Mouse (Mus musculus): ENCODE results near the gene Eif2ak4. TPM values are rescaled to one million over a fixed set of nuclear protein-coding genes. Genes with fewer than 3 reads are reported as not detected.

Gene Eif2ak4
- polyA plus RNA-seq, 1 experiment from 2014 or later, result 6.5 TPM

DNA sequence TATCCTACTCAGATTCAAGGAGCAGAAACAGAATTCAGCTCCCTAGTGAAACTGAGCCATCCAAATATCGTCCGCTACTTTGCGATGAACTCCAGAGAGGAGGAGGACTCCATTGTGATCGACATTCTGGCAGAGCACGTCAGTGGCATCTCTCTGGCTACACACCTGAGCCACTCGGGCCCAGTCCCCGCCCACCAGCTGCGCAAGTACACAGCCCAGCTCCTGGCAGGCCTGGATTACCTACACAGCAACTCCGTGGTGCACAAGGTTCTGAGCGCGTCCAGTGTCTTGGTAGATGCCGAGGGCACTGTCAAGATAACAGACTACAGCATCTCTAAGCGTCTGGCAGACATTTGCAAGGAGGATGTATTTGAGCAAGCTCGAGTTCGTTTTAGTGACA is 33.5 kb downstream of the Eif2ak4 start:
- Histone ChIP-seq H3K9me3 (replicated peaks; ENCODE audit: control insufficient read depth, low read length) (no peaks in the 10 kb centered on the region), H3K4me1 (ENCODE audit: control insufficient read depth, insufficient read depth, low read length) (no peaks in the 10 kb centered on the region), H3K4me3 (ENCODE audit: low read length) (no peak overlapping the region), H3K27me3 (ENCODE audit: control insufficient read depth, insufficient read depth, low read length) (no peaks in the 10 kb centered on the region), H3K27ac (ENCODE audit: low read length) (no peak overlapping the region), H3K4me2 (ENCODE audit: low read depth, low read length) (no peak overlapping the region), H3K36me3 (ENCODE audit: control insufficient read depth, insufficient read depth) (peaks cover 24% of the 10 kb centered on the region), H3K9ac (ENCODE audit: low read length) (no peak overlapping the region)
- 83% methylated on average over 15 of the region's 15 CpGs for WGBS
- ATAC-seq (replicated peaks; ENCODE audit: extremely low read depth, insufficient read depth, low FRiP score), result no peak

DNA sequence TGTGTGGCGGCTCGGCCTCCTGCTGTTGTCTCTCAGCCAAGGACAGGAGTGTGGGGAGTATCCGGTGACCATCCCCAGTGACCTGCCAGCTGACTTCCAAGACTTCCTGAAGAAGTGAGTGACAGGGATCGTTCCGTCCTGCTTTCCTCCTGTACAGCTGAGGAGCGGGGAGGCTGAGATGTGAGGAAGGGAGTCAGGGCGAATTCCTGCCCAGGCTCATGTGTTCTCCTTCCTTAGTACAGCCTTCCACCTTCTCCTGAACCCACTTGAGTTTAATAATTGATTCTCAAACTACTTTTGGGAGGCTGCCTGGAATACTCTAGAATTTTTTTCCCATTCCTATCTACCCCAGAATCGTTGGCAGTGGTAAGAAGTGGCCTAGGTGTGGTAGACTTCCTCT is 34.0 kb downstream of the Eif2ak4 start:
- H3K27ac ChIP-seq (ENCODE audit: low read length), result no peak overlapping the region
- H3K4me3 ChIP-seq (ENCODE audit: low read length), result no peak overlapping the region
- H3K4me2 ChIP-seq (ENCODE audit: low read depth, low read length), result no peak overlapping the region
- no peak for ATAC-seq (replicated peaks; ENCODE audit: extremely low read depth, insufficient read depth, low FRiP score)
- WGBS, result 72% methylated on average over 8 of the region's 8 CpGs
- H3K9ac ChIP-seq (ENCODE audit: low read length), result no peak overlapping the region
- H3K27me3 ChIP-seq (ENCODE audit: control insufficient read depth, insufficient read depth, low read length), result no peaks in the 10 kb centered on the region
- peaks cover 27% of the 10 kb centered on the region for H3K36me3 ChIP-seq (ENCODE audit: control insufficient read depth, insufficient read depth)
- no peaks in the 10 kb centered on the region for H3K9me3 ChIP-seq (replicated peaks; ENCODE audit: control insufficient read depth, low read length)
- no peaks in the 10 kb centered on the region for H3K4me1 ChIP-seq (ENCODE audit: control insufficient read depth, insufficient read depth, low read length)

DNA sequence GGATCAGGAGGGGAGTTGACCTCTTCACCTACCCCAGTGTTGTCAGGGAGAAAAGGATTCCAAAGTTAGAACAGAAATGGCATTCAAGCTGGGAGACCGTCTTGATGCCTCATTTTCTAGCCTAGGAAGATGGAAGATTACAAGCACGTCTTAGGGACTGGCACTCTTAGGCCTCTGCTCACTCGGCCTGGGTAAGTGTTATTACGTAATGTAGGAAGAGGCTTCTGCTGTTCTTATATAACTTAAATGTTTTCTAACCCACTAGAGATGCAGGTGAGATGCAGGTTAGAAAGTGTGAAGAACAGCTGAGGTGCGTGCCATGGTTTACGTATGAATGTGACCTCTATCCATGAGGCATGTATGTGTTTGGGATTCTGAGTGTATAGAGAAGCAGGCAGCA is 39.9 kb downstream of the Eif2ak4 start:
- Histone ChIP-seq H3K9me3 (replicated peaks; ENCODE audit: control insufficient read depth, low read length) (no peaks in the 10 kb centered on the region), H3K4me2 (ENCODE audit: low read depth, low read length) (no peak overlapping the region), H3K4me3 (ENCODE audit: low read length) (no peak overlapping the region), H3K36me3 (ENCODE audit: control insufficient read depth, insufficient read depth) (peaks cover 27% of the 10 kb centered on the region), H3K9ac (ENCODE audit: low read length) (no peak overlapping the region), H3K4me1 (ENCODE audit: control insufficient read depth, insufficient read depth, low read length) (no peaks in the 10 kb centered on the region), H3K27ac (ENCODE audit: low read length) (no peak overlapping the region), H3K27me3 (ENCODE audit: control insufficient read depth, insufficient read depth, low read length) (no peaks in the 10 kb centered on the region)
- WGBS, result 90% methylated on average over 6 of the region's 6 CpGs
- no peak for ATAC-seq (replicated peaks; ENCODE audit: extremely low read depth, insufficient read depth, low FRiP score)

DNA sequence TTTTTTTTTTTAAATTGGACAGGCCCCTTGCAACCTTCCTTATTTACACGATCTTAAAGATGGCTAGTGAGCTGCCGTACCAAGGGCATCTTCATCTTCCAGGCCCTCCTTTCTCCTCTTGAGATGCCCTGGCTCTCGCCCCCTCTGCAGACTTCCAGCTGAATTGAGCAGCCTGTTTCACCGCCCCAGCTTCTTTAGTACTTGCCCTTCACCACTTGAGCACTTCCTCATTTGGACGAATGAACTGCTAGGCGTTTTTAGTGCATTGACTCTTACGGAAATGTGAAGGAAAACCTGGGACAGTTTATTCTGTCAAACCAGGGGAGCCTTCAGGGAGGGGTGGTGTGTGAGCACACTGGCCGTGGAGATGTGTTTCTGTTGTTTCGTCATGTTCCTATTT is 40.9 kb downstream of the Eif2ak4 start:
- Histone ChIP-seq H3K9me3 (replicated peaks; ENCODE audit: control insufficient read depth, low read length) (no peaks in the 10 kb centered on the region), H3K27me3 (ENCODE audit: control insufficient read depth, insufficient read depth, low read length) (no peaks in the 10 kb centered on the region), H3K27ac (ENCODE audit: low read length) (no peak overlapping the region), H3K4me2 (ENCODE audit: low read depth, low read length) (no peak overlapping the region), H3K4me3 (ENCODE audit: low read length) (no peak overlapping the region), H3K36me3 (ENCODE audit: control insufficient read depth, insufficient read depth) (peaks cover 35% of the 10 kb centered on the region), H3K4me1 (ENCODE audit: control insufficient read depth, insufficient read depth, low read length) (no peaks in the 10 kb centered on the region), H3K9ac (ENCODE audit: low read length) (no peak overlapping the region)
- ATAC-seq (replicated peaks; ENCODE audit: extremely low read depth, insufficient read depth, low FRiP score), result no peak
- 82% methylated on average over 9 of the region's 9 CpGs for WGBS

DNA sequence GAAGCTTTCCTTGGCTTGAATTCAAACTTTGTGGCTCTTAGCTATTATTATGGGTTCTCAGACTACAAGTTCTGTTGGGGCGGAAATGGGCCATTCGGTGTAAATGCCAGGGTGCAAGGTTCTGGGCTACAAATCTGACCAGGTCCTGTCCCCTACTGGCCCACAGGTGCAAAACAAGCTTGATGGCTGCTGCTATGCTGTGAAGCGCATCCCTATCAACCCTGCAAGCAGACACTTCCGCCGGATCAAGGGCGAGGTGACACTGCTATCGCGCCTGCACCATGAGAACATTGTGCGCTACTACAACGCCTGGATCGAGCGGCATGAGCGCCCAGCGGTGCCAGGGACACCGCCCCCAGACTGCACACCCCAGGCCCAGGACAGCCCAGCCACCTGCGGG is 42.2 kb downstream of the Eif2ak4 start:
- H3K27me3 ChIP-seq (ENCODE audit: control insufficient read depth, insufficient read depth, low read length), result no peaks in the 10 kb centered on the region
- no peak overlapping the region for H3K9ac ChIP-seq (ENCODE audit: low read length)
- ATAC-seq (replicated peaks; ENCODE audit: extremely low read depth, insufficient read depth, low FRiP score), result no peak
- no peak overlapping the region for H3K27ac ChIP-seq (ENCODE audit: low read length)
- H3K9me3 ChIP-seq (replicated peaks; ENCODE audit: control insufficient read depth, low read length), result no peaks in the 10 kb centered on the region
- no peak overlapping the region for H3K4me2 ChIP-seq (ENCODE audit: low read depth, low read length)
- 76% methylated on average over 16 of the region's 16 CpGs for WGBS
- H3K4me1 ChIP-seq (ENCODE audit: control insufficient read depth, insufficient read depth, low read length), result no peaks in the 10 kb centered on the region
- H3K4me3 ChIP-seq (ENCODE audit: low read length), result no peak overlapping the region
- peaks cover 37% of the 10 kb centered on the region for H3K36me3 ChIP-seq (ENCODE audit: control insufficient read depth, insufficient read depth)

DNA sequence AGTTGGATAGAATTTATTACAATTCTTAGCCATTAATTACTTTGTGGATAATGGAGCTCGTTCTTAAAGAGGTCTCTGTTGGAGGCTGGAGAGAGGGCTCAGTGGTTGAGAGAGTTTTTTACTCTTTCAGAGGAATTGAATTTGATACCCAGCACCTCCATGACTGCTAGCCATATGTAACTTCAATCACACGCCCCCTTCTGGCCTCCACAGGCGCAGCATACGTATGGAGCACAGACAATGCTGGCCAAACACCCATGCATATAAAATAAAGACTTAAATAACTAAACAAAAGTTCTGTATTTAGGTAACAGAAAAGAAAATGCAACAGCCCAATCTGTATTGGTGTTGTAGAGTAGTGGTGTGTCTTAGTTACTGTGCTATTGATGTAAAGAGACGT is 43.2 kb downstream of the Eif2ak4 start:
- Histone ChIP-seq H3K9ac (ENCODE audit: low read length) (no peak overlapping the region), H3K27me3 (ENCODE audit: control insufficient read depth, insufficient read depth, low read length) (no peaks in the 10 kb centered on the region), H3K36me3 (ENCODE audit: control insufficient read depth, insufficient read depth) (peaks cover 45% of the 10 kb centered on the region), H3K4me2 (ENCODE audit: low read depth, low read length) (no peak overlapping the region), H3K27ac (ENCODE audit: low read length) (no peak overlapping the region), H3K9me3 (replicated peaks; ENCODE audit: control insufficient read depth, low read length) (0 out of 2 replicates have a peak, but pooled peaks cover 2% of the 10 kb centered on the region), H3K4me3 (ENCODE audit: low read length) (no peak overlapping the region), H3K4me1 (ENCODE audit: control insufficient read depth, insufficient read depth, low read length) (no peaks in the 10 kb centered on the region)
- WGBS, result 68% methylated on average over 5 of the region's 5 CpGs
- no peak for ATAC-seq (replicated peaks; ENCODE audit: extremely low read depth, insufficient read depth, low FRiP score)

DNA sequence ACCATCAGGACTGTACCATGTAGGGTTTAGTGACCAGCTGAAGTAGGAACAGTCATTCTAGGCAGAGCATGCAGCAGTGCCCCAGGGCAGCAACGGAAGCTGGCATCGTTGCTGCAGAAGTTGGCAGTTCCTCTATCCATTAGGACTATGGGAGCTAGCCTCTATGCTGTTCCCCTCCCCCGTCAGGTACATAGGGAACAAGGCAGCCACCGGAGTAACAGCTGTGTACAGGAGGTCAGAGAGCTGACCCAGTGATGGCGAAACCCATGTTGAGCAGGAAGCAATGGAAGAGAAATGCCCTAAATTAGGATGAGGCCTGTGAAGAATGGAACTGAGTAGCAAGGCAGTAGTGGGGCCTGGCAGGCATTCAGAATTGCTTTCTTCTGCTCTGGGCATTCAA is 53.8 kb downstream of the Eif2ak4 start:
- Histone ChIP-seq H3K9ac (ENCODE audit: low read length) (no peak overlapping the region), H3K27me3 (ENCODE audit: control insufficient read depth, insufficient read depth, low read length) (no peaks in the 10 kb centered on the region), H3K4me1 (ENCODE audit: control insufficient read depth, insufficient read depth, low read length) (peaks cover 6% of the 10 kb centered on the region; the same call in 1 of the 2 replicates), H3K4me3 (ENCODE audit: low read length) (no peak overlapping the region), H3K9me3 (replicated peaks; ENCODE audit: control insufficient read depth, low read length) (no peaks in the 10 kb centered on the region), H3K36me3 (ENCODE audit: control insufficient read depth, insufficient read depth) (peaks cover 14% of the 10 kb centered on the region), H3K27ac (ENCODE audit: low read length) (no peak overlapping the region), H3K4me2 (ENCODE audit: low read depth, low read length) (no peak overlapping the region)
- ATAC-seq (replicated peaks; ENCODE audit: extremely low read depth, insufficient read depth, low FRiP score), result no peak
- 83% methylated on average over 5 of the region's 5 CpGs for WGBS

DNA sequence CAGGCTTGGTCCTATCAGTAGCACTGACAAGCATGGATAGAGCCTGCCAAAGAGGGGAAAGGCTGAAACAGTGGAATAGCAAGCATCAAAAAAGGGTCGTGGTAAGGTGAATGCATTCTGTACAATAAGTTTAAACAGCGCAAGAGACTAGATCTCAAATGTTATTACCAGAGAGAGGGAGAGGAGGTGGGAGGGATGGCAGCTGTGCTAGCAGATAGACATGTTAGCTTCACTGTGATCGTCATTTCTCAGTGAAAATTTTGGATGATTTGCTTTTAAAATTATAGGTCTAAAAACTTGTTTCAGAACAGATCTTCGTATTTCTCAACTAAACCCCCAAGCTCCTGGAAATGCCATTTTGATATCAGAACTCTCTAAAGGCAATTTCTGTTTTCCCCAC is 54.3 kb downstream of the Eif2ak4 start:
- Histone ChIP-seq H3K27me3 (ENCODE audit: control insufficient read depth, insufficient read depth, low read length) (no peaks in the 10 kb centered on the region), H3K9me3 (replicated peaks; ENCODE audit: control insufficient read depth, low read length) (no peaks in the 10 kb centered on the region), H3K9ac (ENCODE audit: low read length) (no peak overlapping the region), H3K4me1 (ENCODE audit: control insufficient read depth, insufficient read depth, low read length) (peaks cover 6% of the 10 kb centered on the region; the same call in 1 of the 2 replicates), H3K4me2 (ENCODE audit: low read depth, low read length) (no peak overlapping the region), H3K4me3 (ENCODE audit: low read length) (no peak overlapping the region), H3K27ac (ENCODE audit: low read length) (no peak overlapping the region), H3K36me3 (ENCODE audit: control insufficient read depth, insufficient read depth) (peaks cover 14% of the 10 kb centered on the region)
- WGBS, result 80% methylated on average over 4 of the region's 4 CpGs
- no peak for ATAC-seq (replicated peaks; ENCODE audit: extremely low read depth, insufficient read depth, low FRiP score)

DNA sequence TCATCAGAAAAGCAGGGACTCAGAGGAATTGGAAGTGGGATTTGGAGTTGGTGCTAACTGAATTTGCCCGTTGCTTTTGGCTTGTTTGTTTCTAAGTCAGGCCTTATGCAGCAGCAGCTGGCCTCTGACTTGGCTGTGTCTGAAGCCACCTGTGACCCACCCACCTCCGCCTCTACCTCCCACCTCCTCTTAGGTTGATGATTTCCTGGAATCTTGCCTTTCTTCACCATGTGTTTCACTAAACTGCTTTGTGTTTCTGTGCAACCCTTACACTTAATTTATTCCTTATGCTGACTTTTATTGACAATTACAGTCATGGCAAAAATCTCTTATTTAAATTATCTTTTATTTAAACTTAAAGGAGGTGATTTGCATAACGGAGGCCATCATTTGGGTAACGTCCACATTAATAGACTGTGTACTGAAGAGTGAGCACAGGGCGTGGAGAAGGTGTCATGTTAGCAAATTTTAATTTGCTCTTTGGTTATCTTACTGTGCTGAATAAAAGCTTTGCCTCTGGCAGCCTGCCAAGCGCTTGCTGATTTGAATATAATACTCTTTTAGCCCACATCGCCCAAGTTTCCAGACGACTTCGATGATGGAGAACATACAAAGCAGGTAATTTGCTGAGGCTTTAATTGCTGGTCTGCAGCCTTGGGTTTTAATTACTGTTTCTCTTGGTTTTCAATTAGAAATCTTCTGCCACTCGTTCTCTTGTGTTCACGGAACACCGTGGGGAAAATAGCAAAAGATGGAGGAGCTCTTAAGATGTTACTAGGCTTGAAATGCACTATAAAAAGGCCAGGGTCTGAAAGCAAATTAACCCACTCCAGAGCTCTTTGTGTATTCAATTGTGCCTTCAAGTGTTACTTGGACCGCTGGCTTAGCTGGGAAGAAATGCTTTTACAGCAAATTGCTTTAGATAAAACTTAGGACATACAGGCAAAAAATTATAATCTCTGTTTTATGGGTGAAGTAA is 57.6 kb downstream of the Eif2ak4 start:
- no peak overlapping the region for H3K9ac ChIP-seq (ENCODE audit: low read length)
- H3K4me2 ChIP-seq (ENCODE audit: low read depth, low read length), result no peak overlapping the region
- no peak overlapping the region for H3K27ac ChIP-seq (ENCODE audit: low read length)
- WGBS, result 59% methylated on average over 13 of the region's 13 CpGs
- no peaks in the 10 kb centered on the region for H3K9me3 ChIP-seq (replicated peaks; ENCODE audit: control insufficient read depth, low read length)
- H3K4me3 ChIP-seq (ENCODE audit: low read length), result no peak overlapping the region
- H3K27me3 ChIP-seq (ENCODE audit: control insufficient read depth, insufficient read depth, low read length), result no peaks in the 10 kb centered on the region
- ATAC-seq (replicated peaks; ENCODE audit: extremely low read depth, insufficient read depth, low FRiP score), result peak; percentile 45; the same call in 1 of the 2 replicates
- peaks cover 6% of the 10 kb centered on the region; the same call in 1 of the 2 replicates for H3K4me1 ChIP-seq (ENCODE audit: control insufficient read depth, insufficient read depth, low read length)
- peaks cover 10% of the 10 kb centered on the region for H3K36me3 ChIP-seq (ENCODE audit: control insufficient read depth, insufficient read depth)

Data from heart, embryonic 16.5 days (tissue).